Mouse (Mus musculus) heart, embryonic 11.5 days (tissue): ENCODE results near the gene Elp5. TPM values are rescaled to one million over a fixed set of nuclear protein-coding genes. Genes with fewer than 3 reads are reported as not detected.
"Not testable (repeated sequence)": the region's sequence is repeated elsewhere in the genome, so short reads cannot be mapped to it uniquely, and the experiment has no call there.

Experiments used
- ATAC-seq: fragments of 200-750 bp; cut with Nextera tagmentation; replicated peaks from 2 replicates; pipeline ENCODE4 v1.8.0; 2017; ENCODE audit warnings: moderate library complexity; ENCODE audit not compliant: insufficient number of reproducible peaks, low FRiP score, low TSS enrichment
- H3K27ac ChIP-seq: fragments of 300-500 bp; sonication (generic); 2 replicates; pipeline ENCODE4 v1.5.1; 2014; ENCODE audit warnings: mild to moderate bottlenecking, low read depth, low read length
- H3K27me3 ChIP-seq: fragments of 300-500 bp; sonication (generic); 2 replicates; pipeline ENCODE4 v1.6.1; 2014; ENCODE audit warnings: mild to moderate bottlenecking, low read length, mixed read lengths; ENCODE audit not compliant: control insufficient read depth, insufficient read depth
- H3K36me3 ChIP-seq: fragments of 300-500 bp; sonication (generic); 2 replicates; pipeline ENCODE4 v1.6.1; 2014; ENCODE audit warnings: mild to moderate bottlenecking, low read length, moderate library complexity, mixed read lengths; ENCODE audit not compliant: control insufficient read depth, insufficient read depth
- H3K4me1 ChIP-seq: fragments of 300-500 bp; sonication (generic); 2 replicates; pipeline ENCODE4 v1.6.1; 2014; ENCODE audit warnings: low read length; ENCODE audit not compliant: control insufficient read depth, insufficient read depth
- H3K4me2 ChIP-seq: fragments of 300-500 bp; sonication (generic); 2 replicates; pipeline ENCODE4 v1.6.1; 2014; ENCODE audit warnings: mild to moderate bottlenecking, moderate library complexity
- H3K4me3 ChIP-seq: fragments of 300-500 bp; sonication (generic); 2 replicates; pipeline ENCODE4 v1.5.1; 2014; ENCODE audit warnings: low read depth, low read length
- H3K9ac ChIP-seq: fragments of 300-500 bp; sonication (generic); 2 replicates; pipeline ENCODE4 v1.6.1; 2014; ENCODE audit warnings: mild to moderate bottlenecking, low read depth, low read length, moderate library complexity
- H3K9me3 ChIP-seq: fragments of 300-500 bp; sonication (generic); replicated peaks from 2 replicates; pipeline ENCODE4 v1.6.1; 2016; ENCODE audit warnings: low read length; ENCODE audit not compliant: control insufficient read depth
- WGBS: fragments of 180-500 bp; shearing (Covaris S2); extraction: QIAGEN DNeasy Blood & Tissue Kit; methylation state at CpG from one replicate; pipeline ENCODE4 v1.1.7; 2014; ENCODE audit not compliant: insufficient replicate concordance; 5-methylcytosine and 5-hydroxymethylcytosine counted together
- polyA plus RNA-seq: library from polyadenylated mRNA; unstranded; fragments of >200 nt; fragmentation: Nextera tagmentation; extraction: Ambion mirVana; gene quantifications from 2 replicates; pipeline ENCODE4 v1.2.1, GENCODE M21; 2014

Elp5 gene
- polyA plus RNA-seq, 1 experiment from 2014 or later = 130 TPM

- WGBS = 46% methylated on average over 7 of the region's 7 CpGs
Measured at GRCm38 (mm10) chr11:70017199-70017767, 35.0 kb upstream of the Elp5 start.

DNA sequence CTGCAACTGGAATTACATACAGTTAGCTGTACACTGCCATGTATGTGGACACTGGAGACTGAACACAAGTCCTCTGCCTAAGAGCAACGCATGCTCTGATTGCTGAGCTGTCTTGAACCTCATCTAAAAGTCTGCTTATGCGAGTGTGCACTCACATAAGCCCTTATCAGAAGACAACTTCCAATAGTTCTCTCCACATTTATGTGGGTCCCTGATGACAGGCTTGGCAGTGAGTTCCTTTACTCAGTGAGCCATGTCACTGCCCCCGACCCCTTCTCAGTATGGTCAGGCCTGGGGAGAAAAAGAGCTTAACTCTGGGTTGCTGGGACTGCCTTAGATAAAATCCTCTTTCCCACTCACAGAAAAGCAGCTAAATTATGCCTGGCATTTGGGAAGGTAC is 34.4 kb upstream of the Elp5 start, which contains the start of gene Dlg4:
Gene Dlg4, plus strand, starts transcription at position 274 of the 400 bp plus-strand sequence.
- H3K27me3 ChIP-seq = no peaks in the 10 kb centered on the region
- H3K4me3 ChIP-seq = peak within 1 kb of the TSS; percentile 61; the same call in 1 of the 2 replicates
- peaks cover 34% of the 10 kb centered on the region for H3K4me1 ChIP-seq
- peak within 1 kb of the TSS; percentile 85 for H3K4me2 ChIP-seq
- peak within 1 kb of the TSS; percentile 1; the same call in 1 of the 2 replicates for H3K27ac ChIP-seq
- no peaks in the 10 kb centered on the region for H3K9me3 ChIP-seq
- H3K36me3 ChIP-seq = peaks cover 17% of the 10 kb centered on the region
- 68% methylated on average over 3 of the region's 3 CpGs for WGBS
- 0 out of 2 replicates have a peak within 1 kb of the TSS, but pooled peaks have one; percentile 81 for H3K9ac ChIP-seq
- no peak for ATAC-seq

More at GRCm38 (mm10) chr11:70017199-70017767, 35.0 kb upstream of the Elp5 start:
- Histone ChIP-seq H3K27ac (peak overlapping the region; percentile 1; the same call in 1 of the 2 replicates), H3K36me3 (peaks cover 11% of the 10 kb centered on the region), H3K27me3 (no peaks in the 10 kb centered on the region), H3K9me3 (no peaks in the 10 kb centered on the region), H3K4me1 (peaks cover 34% of the 10 kb centered on the region), H3K9ac (no peak overlapping the region), H3K4me2 (peak overlapping the region; percentile 85), H3K4me3 (no peak overlapping the region)
- no peak for ATAC-seq

- not testable (repeated sequence) for H3K27ac ChIP-seq, H3K4me2 ChIP-seq, H3K9me3 ChIP-seq, H3K27me3 ChIP-seq, H3K4me3 ChIP-seq, H3K9ac ChIP-seq, ATAC-seq
- peaks cover 22% of the 10 kb centered on the region for H3K36me3 ChIP-seq
- 87% methylated on average over 2 of the region's 2 CpGs for WGBS
- H3K4me1 ChIP-seq = peaks cover 34% of the 10 kb centered on the region
Measured at GRCm38 (mm10) chr11:70016177-70016576, 33.9 kb upstream of the Elp5 start.

DNA sequence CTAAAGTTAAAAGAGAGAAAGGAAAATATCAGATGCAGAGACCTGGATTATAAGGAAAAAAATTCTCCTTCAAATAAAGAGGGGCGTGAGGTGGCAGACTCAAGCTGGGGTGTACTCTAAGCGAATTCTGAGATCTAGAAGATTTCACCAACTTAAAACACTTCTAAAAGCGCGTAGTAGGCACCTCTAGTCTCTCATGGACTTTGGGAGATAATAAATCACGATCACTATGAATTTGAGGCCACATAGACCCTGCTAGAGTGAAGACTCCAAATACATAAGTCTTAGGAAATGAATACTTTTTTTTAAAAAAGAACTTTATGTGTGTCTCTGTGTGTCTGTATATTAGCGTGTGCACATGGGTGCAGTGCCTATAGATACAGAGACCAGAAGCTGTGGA is 33.4 kb upstream of the Elp5 start:
- Histone ChIP-seq H3K27ac (no peak overlapping the region), H3K4me3 (peak overlapping the region; percentile 63), H3K36me3 (peaks cover 26% of the 10 kb centered on the region), H3K27me3 (no peaks in the 10 kb centered on the region), H3K4me1 (peaks cover 34% of the 10 kb centered on the region), H3K9me3 (no peaks in the 10 kb centered on the region), H3K4me2 (peak overlapping the region; percentile 93), H3K9ac (no peak overlapping the region)
- 64% methylated on average over 6 of the region's 6 CpGs for WGBS
- ATAC-seq = no peak

- under 1% methylated on average over 35 of the region's 35 CpGs for WGBS
- H3K27ac ChIP-seq = peak within 1 kb of the TSS; percentile 46
- no peaks in the 10 kb centered on the region for H3K9me3 ChIP-seq
- peaks cover 30% of the 10 kb centered on the region for H3K4me1 ChIP-seq
- H3K36me3 ChIP-seq = peaks cover 31% of the 10 kb centered on the region
- peak within 1 kb of the TSS; percentile 63 for H3K4me3 ChIP-seq
- peak within 1 kb of the TSS; percentile 85 for H3K9ac ChIP-seq
- H3K4me2 ChIP-seq = peak within 1 kb of the TSS; percentile 93
- no peaks in the 10 kb centered on the region for H3K27me3 ChIP-seq
- peak; percentile 81 for ATAC-seq
Measured at GRCm38 (mm10) chr11:70014880-70015558, 32.7 kb upstream of the Elp5 start, which contains the start of gene Acadvl. Gene Acadvl (minus strand): TSS chr11:70015411.

DNA sequence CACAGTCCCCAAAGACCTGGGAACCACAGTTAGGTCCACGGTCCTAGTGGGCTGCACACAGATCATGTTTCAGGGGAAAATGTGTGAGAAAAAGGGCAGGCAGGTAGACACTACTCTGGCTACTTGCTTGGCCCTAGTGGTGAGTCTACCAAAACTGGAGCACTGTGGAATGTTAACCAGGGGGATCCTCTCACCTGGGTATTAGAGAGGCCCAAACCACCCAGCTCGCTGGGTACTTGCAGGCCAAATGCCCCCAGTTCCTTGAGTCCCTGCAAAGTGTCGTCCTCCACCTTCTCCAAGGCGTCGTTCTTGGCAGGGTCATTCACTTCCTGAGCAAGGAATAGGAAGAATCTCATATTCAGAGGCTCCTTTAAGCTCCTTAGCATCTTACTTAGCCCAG is 31.7 kb upstream of the Elp5 start:
- Histone ChIP-seq H3K9me3 (no peaks in the 10 kb centered on the region), H3K36me3 (peaks cover 35% of the 10 kb centered on the region), H3K27me3 (no peaks in the 10 kb centered on the region), H3K4me2 (peak overlapping the region; percentile 93; the same call in 1 of the 2 replicates), H3K9ac (no peak overlapping the region), H3K27ac (no peak overlapping the region), H3K4me1 (peaks cover 23% of the 10 kb centered on the region), H3K4me3 (no peak overlapping the region)
- 64% methylated on average over 5 of the region's 5 CpGs for WGBS
- no peak for ATAC-seq

GRCm38 (mm10) chr11:70013408-70013807 is 31.1 kb upstream of the Elp5 start:
- Histone ChIP-seq H3K9ac (no peak overlapping the region), H3K27ac (no peak overlapping the region), H3K4me2 (no peak overlapping the region), H3K4me3 (no peak overlapping the region), H3K36me3 (peaks cover 41% of the 10 kb centered on the region), H3K9me3 (no peaks in the 10 kb centered on the region), H3K4me1 (peaks cover 20% of the 10 kb centered on the region), H3K27me3 (no peaks in the 10 kb centered on the region)
- no peak for ATAC-seq
- WGBS = 93% methylated on average over 3 of the region's 3 CpGs

GRCm38 (mm10) chr11:70012931-70013330 is 30.6 kb upstream of the Elp5 start:
- no peaks in the 10 kb centered on the region for H3K9me3 ChIP-seq
- H3K4me2 ChIP-seq = no peak overlapping the region
- no peak overlapping the region for H3K27ac ChIP-seq
- WGBS = 82% methylated on average over 9 of the region's 9 CpGs
- H3K4me1 ChIP-seq = peaks cover 18% of the 10 kb centered on the region
- H3K36me3 ChIP-seq = peaks cover 46% of the 10 kb centered on the region
- H3K4me3 ChIP-seq = no peak overlapping the region
- ATAC-seq = no peak
- no peaks in the 10 kb centered on the region for H3K27me3 ChIP-seq
- no peak overlapping the region for H3K9ac ChIP-seq
